Mouse (Mus musculus) right cerebral cortex, postnatal 25 days (tissue): Measurements from ENCODE around the gene Hip1r.

Experiments used
- DNase-seq: peaks from one replicate; pipeline ENCODE4 v3.0.0; 2022

Hip1r gene

GRCm38 (mm10) chr5:124019348-124020216 lies 46.2 kb downstream of the Hip1r start:
- DNase-seq, result peak; percentile 85

DNA sequence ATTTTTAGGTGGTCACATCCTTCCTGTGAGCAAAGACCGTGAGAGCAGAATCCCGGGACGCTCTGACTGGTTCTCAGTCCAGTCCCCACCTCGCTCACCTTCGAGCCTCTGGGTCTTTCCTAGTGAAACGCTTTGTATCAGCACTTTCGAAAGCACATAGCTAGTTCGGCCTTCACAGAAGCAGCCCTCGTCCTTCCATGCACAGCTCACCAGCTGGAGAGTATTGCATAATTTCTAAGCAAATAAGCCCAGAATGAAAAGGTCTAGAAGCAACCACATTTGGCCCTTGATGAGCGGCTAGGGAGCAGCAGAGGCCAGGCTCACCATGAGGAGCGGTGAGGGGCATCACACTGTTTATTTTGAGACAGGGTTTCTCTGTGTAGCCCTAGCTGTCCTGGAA lies 47.7 kb downstream of the Hip1r start:
- DNase-seq, result peak; percentile 4

- DNase-seq, result no peak
These were observed 48.3 kb downstream of the Hip1r start for GRCm38 (mm10) chr5:124021701-124022100.

DNA sequence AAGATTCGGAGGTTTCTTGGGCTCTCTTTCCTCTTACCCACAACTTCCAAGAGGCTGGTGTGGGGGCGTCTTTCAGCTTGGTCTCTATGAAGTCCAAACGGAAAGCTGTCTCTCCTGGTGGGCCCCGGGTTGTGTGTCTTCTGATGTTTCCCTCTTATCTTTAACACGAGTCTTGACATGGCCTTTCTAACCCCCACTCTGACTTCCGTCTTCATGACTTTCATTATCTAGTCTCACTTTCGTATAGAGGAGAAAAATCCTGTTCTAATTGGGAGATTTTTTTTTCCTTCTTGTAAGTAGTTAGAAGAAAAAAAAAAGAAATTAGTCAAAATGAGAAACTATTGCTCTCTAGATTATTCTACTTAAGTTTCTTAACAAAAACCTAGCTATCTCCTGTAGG lies 48.9 kb downstream of the Hip1r start:
- DNase-seq, result no peak

DNA sequence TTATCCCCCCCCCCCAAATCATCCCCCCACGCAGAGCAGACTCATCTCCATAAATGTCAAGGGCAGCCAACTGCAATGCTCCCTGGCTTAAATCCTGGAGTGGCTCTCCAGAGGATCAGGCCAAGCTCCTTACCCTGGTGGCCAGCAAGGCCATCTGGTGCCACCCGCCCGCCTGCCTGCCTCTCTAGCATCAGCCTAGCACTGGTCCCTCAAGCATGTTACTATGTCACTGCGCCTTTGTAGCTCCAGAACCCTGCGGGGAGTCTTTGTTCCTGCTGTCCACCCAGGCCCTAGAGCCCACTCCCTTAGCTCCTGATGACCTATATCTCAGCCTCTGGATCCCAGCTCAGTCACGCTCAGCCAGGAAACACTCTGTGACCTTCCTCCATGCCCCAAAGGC lies 51.2 kb downstream of the Hip1r start:
- no peak for DNase-seq

- no peak for DNase-seq
These were observed 51.7 kb downstream of the Hip1r start for GRCm38 (mm10) chr5:124025146-124025545.

GRCm38 (mm10) chr5:124025587-124026441 lies 52.4 kb downstream of the Hip1r start:
- no peak for DNase-seq

- no peak for DNase-seq
These were observed 53.1 kb downstream of the Hip1r start for GRCm38 (mm10) chr5:124026568-124026967.

GRCm38 (mm10) chr5:124027702-124028470 lies 54.5 kb downstream of the Hip1r start:
- DNase-seq, result no peak

- no peak for DNase-seq
These were observed 55.3 kb downstream of the Hip1r start for GRCm38 (mm10) chr5:124028680-124029079.

DNA sequence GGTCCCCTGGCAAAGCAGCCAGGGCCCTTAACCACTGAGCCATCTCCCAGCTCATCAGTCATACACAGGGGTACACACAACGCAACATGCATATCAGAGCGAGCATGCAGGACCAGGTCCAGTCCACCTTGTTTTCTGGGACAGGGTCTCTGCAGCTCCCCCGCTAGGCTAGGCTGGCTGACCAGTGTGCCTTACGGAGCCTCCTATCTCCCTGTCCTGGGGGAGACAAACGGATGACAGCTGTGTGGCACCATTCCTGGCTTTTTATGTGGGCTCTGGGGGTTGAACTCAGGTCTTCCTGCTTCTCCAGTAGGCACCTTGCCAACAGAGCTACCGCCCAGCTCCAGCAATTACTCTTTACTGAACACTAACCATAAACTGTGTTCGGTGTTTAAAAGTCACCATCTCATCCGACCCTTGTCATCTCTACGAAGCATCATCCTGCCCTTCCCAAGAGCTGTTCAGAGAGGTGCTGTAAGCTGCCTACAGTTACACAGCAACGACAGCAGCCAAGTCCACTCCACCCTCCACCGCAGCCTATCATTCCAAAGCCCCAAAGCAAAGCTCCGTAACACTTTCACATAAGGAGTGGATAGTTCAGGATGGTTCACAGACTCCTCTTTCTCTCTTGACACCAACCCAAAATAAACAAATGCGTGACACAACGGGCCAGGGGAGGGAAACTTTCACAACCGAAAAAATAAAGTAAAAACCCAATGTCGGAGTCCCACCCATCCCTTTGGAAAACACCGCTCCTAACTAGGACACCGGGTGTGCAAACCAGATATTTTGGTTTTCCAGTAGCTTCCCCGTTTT lies 56.0 kb downstream of the Hip1r start:
- DNase-seq, result no peak

DNA sequence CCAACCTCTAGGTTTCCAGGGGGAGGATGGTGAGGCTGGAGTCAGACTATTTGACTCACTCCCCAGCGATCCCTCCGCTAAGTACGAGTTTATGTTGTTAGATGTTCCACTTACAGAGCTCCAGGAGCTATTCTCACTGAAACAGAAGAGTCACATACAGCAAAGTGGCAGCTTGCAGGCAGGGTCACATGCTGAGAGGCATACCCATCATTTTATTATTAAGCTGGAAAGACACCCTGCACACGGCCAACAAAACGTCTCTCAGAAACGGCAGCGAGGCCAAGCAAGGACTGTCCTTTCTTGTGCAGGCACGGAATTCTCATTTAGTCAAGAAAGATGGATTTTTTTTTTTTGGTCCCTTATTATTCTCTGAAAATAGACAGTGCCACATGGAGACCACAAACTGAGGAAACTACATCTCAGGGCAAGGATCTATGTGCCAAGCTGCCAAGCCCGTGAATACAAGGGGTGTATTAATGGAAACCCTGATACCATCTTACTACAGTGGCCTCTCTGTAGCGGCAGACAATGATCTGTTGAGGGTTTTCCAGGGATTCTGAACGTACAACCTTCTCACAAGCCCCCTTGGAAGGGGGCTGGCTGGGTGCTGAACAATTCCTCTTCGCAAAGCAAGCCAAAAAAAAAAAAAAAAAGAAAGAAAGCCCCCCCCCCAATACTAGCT lies 57.1 kb downstream of the Hip1r start:
- no peak for DNase-seq

DNA sequence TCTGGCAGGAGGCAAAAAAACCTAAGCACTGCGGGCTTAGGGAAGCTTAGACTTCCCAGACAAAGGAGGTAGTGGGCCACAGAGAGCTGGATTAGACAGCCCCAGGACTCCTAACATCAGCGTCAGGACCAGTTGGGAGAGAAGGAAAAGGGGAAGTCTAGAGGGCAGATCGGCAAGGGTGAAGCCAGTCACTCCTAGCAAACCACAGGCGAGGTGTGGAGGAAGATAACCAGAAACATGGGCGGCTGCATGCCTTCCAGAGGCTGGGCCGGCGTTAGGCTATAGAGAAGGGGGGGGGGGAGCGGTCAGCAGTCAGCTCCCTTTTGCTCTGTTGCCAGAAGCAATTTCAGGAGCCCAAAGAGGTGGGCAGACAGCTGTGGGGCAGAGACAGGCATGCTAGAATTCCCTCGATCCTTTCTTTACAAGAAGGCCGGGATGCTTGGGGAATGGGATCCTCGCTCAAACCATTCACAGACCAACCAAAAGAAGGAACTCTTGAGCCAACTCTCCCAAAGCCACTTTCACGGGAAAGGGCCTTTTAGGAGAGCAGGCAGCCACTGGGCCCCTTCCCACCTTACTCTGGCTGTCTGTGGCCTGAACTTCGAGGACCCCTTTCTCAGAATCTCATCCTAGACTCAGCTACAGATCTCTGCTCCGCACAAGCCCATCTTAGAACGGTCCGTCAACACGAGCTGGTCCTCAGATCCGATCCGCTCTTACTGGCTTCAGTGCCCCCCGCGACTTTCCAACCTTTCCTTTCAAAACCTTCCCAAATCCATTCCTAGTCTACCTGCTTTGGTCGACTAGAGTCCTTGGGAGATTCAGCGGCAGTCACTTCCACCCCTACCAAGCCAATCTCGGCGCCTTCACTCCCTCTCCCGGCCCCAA lies 57.9 kb downstream of the Hip1r start:
- no peak for DNase-seq

DNA sequence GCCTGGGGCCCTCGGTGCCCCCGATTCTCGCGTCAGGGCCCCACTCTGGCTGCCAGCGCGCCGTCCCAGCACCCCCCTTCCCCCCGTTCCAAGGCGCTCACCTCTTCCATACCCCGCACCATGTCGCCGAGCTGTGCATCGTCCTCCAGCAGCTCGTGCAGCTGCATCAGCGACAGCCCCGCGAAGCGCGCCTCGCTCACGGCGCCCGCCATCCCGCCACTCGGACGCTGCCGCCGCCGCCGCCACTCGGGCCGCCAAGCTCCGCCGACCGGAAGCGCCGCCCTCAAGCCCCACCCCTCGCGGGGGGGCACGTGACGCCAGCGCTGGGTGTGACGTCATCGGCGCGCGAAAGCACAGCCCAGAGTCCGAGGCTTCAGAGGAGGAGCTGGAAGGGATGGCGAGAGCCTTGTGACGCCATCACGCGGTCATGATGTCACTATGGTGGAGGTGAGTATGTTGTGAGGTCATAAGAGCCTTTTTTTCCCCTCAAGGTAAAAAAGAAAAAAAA lies 58.6 kb downstream of the Hip1r start, which contains the start of gene Vps37b:
Gene Vps37b (minus strand): TSS at position 270 of the 508 bp plus-strand sequence.
- DNase-seq, result peak; percentile 93

DNA sequence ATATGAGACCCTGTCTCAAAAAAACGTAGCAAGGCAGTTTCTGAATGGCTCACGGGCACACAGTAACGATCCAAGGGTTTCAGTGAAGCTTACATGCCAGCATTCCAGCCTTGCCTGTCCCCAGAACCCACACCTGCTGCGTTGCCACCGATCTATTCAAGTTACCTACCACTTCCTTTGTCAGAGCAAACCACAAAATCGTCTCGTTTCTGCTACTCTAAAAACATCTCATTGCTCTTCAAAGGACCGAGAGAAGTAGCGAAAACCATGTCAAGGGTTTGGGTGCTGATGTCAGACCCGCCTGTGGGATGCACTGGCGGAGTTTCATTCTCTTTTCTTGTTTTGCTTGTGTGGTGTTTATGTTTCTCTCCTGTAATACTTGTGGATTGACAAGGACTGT lies 61.0 kb downstream of the Hip1r start:
- no peak for DNase-seq

- DNase-seq, result no peak
These were observed 62.0 kb downstream of the Hip1r start for GRCm38 (mm10) chr5:124035406-124035805.

- no peak for DNase-seq
These were observed 62.4 kb downstream of the Hip1r start for GRCm38 (mm10) chr5:124035806-124036205.

- no peak for DNase-seq
These were observed 62.9 kb downstream of the Hip1r start for GRCm38 (mm10) chr5:124036341-124036740.

DNA sequence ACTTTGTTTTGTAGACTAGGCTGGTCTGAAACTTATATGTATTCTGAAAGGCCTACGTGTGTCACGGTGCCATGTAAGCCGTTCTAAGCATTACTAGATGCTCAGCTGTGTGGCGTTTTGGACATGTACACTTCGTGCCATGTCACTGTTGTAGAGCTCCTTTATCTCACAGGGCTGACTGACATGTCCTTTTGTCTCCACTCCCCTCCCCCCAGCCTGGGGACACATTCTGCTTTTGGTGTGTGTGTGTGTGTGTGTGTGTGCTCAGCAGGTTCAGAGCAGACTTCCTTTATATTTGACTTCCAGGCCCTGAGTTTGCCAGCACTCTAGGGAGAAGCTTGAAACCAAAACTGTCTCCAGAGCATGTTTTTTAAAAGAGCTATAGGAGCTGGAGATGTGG lies 63.4 kb downstream of the Hip1r start:
- no peak for DNase-seq

DNA sequence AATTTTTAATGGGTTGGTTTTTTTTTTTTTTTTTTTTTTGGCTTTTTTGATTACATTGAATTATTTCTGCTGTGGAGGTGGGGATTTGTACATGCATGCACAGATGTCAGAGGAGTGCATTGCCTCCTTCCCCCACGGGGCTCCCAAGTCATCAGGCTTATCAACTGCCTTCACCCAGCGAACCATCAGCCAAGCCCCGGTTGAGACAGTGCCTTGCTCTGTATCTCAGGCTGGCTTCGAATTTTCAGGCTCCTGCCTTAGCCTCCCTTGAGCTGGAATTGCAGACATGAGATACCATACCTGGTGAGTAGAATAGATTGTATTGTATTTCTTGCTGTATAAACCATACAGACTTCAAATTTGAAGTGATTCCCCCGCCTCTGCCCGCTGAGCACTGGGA lies 66.2 kb downstream of the Hip1r start:
- DNase-seq, result no peak
